Mouse (Mus musculus) erythroid progenitor cell, adult 5-6 weeks (primary cell): ENCODE results near the gene Sept6. TPM values are rescaled to one million over a fixed set of nuclear protein-coding genes. Genes with fewer than 3 reads are reported as not detected.
"Not testable (repeated sequence)": the region's sequence is repeated elsewhere in the genome, so short reads cannot be mapped to it uniquely, and the experiment has no call there.

Experiments
- ATAC-seq: replicated peaks from 2 replicates; pipeline ENCODE4 v1.8.0; 2016; ENCODE audit warnings: moderate number of reproducible peaks, mild to moderate bottlenecking, moderate TSS enrichment, inconsistent platforms; ENCODE audit not compliant: poor library complexity, low FRiP score, severe bottlenecking
- total RNA-seq, 2 experiments: library from RNA; stranded (forward) in 1 of 2; stranded (reverse) in 1 of 2; fragments of 150-400 nt in 1 of 2; fragments of 186-747, 209-891 nt in 1 of 2; gene quantifications; 2 replicates each; pipeline versions ENCODE4 v1.2.3 to v1.2.4; 2015 to 2017; ENCODE audit warnings: low replicate concordance in 2 of 2

Sept6 gene
- total RNA-seq, 2 experiments from 2014 or later, result 6.8 to 18.4 TPM

GRCm38 (mm10) chrX:36974905-36975304 is 16.7 kb downstream of the Sept6 start:
- no peak for ATAC-seq

DNA sequence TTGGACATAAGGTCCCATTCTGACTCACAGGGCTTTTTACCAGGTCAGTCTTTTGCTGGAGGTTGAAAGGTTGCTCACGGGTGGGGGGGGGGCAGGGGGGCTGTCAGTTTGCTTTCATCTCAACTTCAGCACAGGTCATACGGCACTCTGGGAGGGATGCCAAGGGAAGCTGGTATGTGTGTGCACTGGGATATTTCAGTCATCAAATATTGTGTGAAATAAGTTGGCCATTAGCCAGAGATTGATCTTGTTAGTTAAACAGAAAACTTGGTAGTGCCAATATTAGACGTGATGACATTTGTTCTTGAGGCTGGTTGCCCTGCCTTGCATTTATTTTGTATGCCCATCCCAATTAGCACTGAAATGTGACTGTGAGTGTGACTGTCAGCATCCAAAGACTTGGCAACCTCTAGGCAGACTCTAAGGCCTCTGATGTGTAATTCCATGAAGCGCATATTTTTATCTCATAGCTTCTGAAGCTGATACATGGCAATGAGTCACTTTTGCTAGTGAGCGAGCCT is 18.6 kb downstream of the Sept6 start:
- no peak for ATAC-seq

DNA sequence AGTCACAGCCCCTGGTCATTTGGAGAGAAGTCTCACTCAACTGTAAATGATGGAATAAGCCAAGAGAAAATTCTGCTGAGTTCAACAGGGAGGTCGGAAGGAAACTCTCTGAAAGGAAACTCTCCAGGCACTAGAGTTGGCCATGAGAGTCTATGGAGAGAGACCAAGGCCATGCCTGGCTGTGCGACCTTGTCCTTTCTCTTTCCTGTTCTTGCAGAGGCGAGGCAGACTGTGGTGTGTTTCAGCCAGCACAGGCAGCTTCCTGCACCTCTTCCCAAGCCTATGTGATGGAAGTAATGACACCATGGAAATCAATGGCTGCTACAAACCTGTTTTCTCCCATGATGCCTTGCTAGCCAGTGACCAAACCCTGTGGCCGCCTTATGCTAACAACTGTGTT is 20.4 kb downstream of the Sept6 start:
- ATAC-seq, result no peak

DNA sequence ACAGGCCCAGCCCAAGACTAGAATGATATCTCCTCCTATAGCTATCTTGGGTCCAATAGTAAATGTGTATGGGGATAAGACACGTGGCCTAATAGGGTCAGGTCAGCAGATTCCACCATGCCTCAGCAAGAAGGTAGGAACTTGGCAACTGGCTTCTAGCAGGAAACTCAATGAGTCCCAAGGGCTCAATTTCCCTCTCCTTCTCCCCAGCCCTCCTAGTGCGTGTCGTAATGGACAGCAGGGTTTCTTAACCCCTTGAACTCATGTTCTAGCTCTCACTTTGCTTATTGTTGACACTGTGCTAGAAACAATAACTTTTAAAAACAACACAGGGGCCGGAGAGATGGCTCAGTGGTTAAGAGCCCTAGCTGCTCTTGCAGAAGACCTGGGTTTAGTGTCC is 22.1 kb downstream of the Sept6 start:
- ATAC-seq, result no peak

- ATAC-seq, result no peak
Measured at GRCm38 (mm10) chrX:36956674-36957073, 34.9 kb downstream of the Sept6 start.

- no peak for ATAC-seq
Measured at GRCm38 (mm10) chrX:36941106-36941505, 50.5 kb downstream of the Sept6 start.

DNA sequence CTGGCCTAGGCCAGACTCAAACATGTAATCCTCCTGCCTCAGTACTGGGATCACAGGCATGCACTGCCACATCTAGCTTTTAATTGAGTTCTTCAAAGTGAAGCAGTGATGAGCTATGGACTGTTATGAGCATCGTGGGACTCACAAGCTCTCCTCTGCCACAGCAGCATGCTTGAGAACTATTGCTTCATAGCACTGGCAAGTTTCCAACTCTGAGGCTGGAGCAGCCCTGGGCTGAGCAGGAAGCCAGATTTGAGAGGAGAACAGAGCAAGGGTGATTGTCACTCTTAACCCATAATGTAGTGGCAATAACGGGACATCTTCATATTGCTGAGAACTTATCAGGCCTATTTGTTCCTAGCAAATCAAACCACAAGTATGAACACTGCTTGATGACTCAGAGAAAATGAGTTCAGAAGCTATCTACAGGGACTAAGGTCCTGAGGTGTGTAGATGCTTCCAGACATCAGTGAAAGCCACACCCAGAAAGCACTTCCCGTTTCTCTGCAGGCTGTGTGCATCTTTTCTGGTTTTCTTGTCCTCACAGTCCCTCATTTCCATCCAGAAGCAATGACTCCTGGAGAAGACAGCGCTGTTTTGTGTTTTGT is 51.7 kb downstream of the Sept6 start:
- ATAC-seq, result no peak

- no peak for ATAC-seq
Measured at GRCm38 (mm10) chrX:36935326-36935966, 56.1 kb downstream of the Sept6 start.

DNA sequence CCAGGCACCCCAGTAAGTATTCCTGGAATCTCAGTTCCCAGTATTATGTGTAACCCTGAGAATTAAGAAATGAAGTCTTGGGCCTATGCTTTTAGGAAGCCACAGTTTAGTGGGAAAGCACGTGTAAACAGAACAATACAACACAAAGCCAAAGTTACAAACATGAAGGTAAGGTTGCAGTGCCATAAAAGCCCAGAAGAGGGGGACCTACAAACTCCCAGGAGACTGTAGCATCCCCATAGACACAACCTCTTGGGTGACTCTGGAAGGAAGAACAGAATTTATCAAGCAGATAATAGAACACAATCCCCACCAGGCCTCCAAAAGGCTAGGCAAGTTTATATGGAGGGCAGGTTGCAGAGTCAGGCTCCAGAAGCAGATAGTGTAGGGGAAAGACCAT is 61.0 kb downstream of the Sept6 start:
- ATAC-seq, result no peak

GRCm38 (mm10) chrX:36929694-36930093 is 61.9 kb downstream of the Sept6 start:
- no peak for ATAC-seq

DNA sequence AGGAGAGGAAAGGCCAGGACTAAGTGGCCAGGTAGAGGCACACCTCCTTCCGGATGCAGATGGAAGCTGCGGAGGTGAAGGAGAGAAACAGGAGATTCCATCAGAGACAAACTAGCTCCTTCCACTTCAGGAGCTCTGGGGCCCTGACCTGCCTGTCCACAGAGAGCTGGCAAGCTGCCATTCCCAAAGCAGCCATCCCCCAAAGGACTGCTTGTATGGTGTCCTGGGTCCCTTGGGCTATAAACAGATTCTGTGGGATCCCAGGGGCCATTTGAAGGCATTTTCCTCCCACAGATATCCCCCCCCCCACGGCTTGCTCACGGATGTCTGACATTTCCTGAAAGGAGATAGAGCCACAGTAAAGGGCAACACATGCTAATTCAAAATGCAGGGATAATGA is 62.8 kb downstream of the Sept6 start:
- no peak for ATAC-seq

GRCm38 (mm10) chrX:36921346-36921745 is 70.2 kb downstream of the Sept6 start:
- ATAC-seq, result no peak

GRCm38 (mm10) chrX:36917749-36918148 is 73.8 kb downstream of the Sept6 start:
- ATAC-seq, result no peak

DNA sequence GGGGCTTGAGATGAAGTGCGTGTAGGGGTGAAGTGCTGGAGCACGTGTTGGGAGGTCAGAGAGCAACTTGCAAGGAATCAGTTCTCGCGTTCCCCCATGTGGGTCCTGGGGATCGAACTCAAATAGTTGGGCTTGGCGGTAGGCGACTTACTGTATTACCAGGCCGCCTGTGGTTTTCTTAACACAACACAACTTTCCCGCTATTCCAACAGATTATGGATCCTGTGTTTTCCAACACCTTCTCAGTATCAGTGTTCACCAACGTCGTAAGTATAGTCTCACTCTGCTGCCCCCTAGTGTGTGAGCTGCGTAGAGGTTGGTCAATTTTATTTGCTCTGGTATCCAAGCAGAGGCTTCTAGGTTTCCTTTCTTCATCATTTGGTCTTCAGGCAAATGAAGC is 80.3 kb downstream of the Sept6 start:
- ATAC-seq, result peak; percentile 67; the same call in 1 of the 2 replicates

DNA sequence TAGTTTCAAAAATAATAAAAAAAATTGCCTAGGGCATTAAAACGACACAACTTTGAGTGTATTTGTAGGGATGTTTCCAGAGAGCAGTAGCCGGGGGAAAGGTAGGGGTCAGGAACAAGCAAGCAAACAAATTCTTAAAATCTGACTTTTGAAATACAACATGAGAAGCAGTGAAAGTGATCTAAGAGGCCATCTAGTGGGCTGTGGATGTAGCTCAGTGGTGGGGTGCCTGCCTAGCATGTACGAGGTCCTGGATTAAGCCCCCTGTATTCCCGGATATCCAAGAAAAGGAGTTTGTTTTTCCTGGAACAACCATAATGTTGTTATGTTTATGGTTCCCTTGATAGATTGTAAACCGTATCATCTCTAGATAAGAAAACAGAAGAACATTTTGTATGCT is 85.1 kb downstream of the Sept6 start:
- ATAC-seq, result no peak

DNA sequence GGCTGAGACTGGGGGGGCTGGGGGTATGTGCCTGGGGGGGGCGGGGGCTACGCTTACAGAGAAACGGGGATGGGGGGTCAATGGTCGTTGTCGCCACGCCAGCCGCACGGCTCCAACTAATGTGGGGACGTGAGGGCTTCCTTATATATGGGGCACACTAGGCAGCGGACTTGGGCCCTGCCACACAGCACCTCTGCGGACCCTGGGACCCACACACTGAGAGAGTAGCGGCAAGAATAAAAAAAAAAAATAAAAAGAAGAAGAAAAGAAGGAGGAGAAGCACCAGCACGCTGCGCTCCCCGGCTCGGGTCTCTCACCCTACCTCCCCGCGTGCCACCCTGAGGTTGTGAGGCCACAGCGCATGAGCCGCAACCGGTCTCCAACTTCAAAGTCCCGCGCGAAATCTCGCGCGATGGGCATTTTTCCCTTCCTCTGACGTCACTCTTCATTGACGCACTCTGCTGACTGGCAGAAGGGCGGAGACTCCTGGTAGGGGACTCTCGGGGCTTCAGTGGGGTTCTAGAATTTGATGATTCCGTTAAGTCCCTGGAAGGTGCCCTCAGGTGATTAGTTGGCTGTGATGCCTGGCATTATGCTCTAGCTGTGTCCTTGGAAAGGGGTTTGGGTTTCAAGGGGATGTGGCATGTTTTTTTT is 88.4 kb downstream of the Sept6 start:
- peak; percentile 98 for ATAC-seq

DNA sequence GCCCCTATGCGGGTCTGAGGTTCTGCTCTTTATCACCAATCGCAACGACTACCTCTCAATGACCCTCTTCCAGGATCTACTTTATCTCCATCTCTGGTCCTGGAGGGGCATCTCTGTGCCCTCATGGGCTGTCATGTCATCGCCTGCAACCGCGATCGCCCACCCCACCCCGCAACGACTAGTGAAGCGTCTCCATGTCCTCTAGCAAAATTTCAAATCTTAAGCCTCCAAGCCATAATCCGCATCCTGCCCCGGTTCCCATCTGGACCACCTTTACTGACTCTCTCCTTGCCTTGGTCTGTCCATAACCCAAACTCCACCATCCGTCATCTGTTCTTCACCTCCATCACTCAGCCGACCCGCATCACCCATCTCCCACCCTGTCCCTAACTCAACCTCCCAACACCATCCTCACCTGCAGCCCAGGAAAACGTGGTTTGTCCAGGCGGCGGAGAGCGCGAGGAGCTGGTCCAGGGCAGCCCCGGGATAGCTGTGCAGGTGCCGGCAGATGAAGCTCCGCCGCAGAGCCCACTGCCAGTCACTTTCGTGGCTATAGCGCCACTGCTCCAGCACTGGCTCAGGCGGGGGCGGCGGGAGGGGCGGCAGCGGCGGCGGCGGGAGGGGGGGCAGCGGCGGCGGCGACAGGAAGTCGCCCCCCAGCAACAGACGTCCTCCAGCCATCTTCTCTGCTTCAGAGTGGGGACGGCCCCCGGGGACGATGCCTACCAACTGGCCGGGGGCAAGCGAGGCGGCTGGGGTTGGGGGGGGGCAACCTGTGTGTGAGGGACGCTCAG is 89.1 kb downstream of the Sept6 start, which contains the start of gene Nkrf:
Nkrf (minus strand) TSS at position 579 of the 794 bp plus-strand sequence.
- peak; percentile 56; the same call in 1 of the 2 replicates for ATAC-seq

DNA sequence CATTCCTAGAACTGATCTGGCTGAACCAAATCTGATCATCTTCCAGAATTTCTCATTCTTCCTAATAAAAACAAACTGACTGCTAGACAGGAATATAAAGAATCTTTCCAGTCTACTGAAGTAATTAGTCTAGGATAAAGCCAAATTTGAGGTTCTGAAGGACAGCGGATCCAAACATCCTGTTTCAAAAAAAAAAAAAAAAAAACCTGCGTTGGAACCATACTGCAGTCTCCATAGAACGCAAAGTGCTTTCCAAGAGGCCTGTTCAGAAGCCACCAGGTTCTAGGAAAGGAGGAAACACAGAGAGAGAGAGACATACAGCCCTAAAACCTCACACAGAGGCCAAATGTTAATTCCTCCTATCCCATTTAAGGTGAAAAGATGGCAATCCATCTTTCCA is 89.9 kb downstream of the Sept6 start:
- no peak for ATAC-seq

DNA sequence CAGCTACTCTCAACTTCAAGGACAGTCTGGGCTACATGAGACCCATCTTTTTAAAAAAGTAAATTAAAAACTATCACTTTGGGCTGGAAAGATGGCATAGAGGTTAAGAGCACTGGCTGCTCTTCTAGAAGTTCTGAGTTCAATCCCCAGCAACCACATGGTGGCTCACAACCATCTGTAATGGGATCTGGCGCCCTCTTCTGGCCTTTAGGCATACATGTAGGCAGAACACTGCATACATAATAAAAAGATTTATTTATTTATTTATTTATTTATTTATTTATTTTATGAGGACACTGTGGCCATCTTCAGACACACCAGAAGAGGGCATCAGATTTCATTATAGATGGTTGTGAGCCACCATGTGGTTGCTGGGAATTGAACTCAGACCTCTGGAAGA is 92.7 kb downstream of the Sept6 start:
- ATAC-seq, result not testable (repeated sequence)

DNA sequence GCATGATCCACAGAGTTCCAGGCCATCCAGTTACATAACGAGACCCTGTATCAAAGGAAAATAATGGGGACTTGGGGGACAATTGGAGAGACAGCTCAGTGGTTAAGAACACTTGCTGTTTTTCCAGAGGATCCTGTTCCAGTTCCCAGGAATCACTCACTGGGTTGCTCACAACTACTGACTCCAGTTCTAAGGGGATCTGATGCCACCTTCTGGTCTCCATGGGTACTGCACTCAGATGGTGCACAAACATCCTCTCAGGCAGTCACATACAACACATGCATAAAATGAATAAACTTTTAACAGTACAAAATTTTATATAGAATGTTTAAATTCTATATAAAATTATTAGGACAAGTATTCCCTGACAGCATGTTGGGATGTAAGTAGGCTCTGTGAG is 106.9 kb downstream of the Sept6 start:
- peak; percentile 57; the same call in 1 of the 2 replicates for ATAC-seq
